Mouse (Mus musculus) kidney, postnatal 36 days (tissue): ENCODE measurements at regions not wholly inside any gene's neighbourhood (a gene's known extent, or its start where the extent isn't known, plus 50 kb on each side); places are given as distances from the start of the nearest gene placed in this dataset.

Source experiments
- DNase-seq, 2 experiments: peaks; one replicate each; pipeline ENCODE4 v3.0.0; 2021 to 2022; ENCODE audit warnings: mixed read lengths in 2 of 2

DNA sequence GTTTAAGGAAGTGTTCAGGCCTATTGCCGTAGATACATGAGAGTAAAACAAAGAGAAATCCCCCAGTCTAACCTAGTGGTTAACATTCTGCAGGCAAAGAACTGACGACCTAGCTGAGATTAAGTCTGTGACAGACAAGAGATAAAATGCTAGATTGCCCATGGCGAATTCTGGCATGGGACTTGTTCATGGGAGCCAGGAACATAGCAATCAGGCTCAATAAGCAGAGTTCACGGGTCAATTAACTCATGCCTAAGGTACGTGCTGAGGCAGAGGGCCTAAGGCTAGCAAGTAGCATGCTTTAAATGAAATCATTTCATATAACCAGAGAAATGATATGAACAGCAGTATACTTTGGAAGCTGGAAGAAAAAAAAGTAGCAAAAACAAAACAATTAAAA lies 1119.2 kb upstream of the Adgrl2 start:
- no peak for DNase-seq

GRCm38 (mm10) chr3:150112231-150112630 lies 1121.9 kb upstream of the Adgrl2 start:
- DNase-seq: no peak

GRCm38 (mm10) chr3:150119866-150120265 lies 1129.5 kb upstream of the Adgrl2 start:
- DNase-seq: no peak

GRCm38 (mm10) chr3:150146635-150147034 lies 1156.3 kb upstream of the Adgrl2 start:
- no peak for DNase-seq

- peak; percentile 33 to 60 for DNase-seq
Measured at GRCm38 (mm10) chr3:150151152-150151822, 1160.9 kb upstream of the Adgrl2 start.

DNA sequence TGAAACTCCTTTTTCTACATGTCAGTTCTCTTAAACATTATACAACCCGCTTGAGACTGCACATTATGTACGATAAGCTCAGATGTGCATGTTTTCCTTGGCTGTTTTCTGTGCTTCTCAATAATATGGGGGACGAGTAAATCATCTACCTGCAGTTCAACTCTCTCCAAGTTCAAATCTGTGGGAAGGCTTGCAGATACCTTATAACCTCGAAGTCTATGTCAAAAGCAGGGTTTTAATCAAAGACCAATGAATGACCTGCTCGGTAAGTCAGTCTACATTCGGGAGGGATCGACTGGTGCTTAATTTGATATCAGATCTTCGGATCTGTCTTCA lies 1161.4 kb upstream of the Adgrl2 start:
- DNase-seq: no peak

GRCm38 (mm10) chr3:150152893-150153292 lies 1162.5 kb upstream of the Adgrl2 start:
- DNase-seq: no peak

DNA sequence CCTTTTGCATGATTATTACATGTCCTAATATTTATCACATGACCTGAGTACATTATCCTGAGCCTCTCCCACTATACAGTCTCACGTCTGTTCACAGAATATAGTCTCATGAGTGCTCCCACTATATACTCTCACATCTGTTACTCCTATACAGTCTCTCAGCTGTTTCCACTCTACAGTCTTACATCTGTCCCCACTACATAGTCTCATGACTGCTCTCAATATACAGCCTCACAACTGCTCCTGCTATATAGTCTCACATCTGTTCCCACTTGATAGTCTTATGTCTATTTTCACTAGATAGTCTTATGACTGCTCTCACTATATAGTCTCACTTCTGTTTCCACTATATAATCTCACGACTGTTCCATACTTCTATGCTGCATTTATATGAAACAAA lies 1195.5 kb upstream of the Adgrl2 start:
- no peak for DNase-seq

- no peak for DNase-seq
Measured at GRCm38 (mm10) chr3:150193132-150193531, 1202.8 kb upstream of the Adgrl2 start.

- no peak for DNase-seq
Measured at GRCm38 (mm10) chr3:150198492-150198891, 1208.1 kb upstream of the Adgrl2 start.

DNA sequence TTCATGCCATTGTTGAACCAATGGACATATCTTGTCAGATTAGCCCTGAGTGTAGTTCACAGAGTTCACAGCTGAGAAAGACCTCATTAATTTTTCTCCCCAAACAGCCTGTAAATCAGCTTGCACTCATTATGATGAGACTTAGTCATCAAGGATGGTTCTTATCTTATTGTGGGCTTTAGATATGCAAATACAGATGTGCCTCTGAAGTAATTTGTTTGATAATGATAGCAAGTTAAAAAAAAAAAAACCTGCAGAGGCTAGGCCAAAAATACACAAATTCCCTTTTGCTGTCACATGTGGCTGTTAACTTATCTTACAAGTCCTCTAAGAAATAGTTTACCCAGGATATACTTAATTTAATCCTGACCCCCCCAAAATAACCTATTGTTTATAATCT lies 1215.5 kb upstream of the Adgrl2 start:
- DNase-seq: no peak

DNA sequence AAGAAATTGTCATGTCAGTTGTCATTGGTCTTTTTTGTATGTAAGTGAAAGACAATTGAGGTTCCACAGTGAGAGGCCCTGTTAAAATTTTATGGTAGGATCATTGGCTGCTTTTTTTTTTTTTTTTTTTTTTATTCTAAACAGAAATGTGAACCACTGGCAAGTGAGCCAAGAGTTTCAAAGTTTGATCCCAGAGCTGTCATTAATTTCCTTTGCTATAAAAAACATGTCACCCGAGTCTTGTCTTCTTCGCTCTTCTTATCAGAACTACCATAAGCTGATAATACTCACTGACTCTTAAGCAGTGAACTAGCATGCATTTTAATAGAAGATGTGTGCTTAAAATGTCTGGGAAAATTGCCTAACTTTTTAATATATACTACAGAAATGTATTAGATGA lies 1204.4 kb upstream of the Adgrl4 start:
- DNase-seq: no peak

DNA sequence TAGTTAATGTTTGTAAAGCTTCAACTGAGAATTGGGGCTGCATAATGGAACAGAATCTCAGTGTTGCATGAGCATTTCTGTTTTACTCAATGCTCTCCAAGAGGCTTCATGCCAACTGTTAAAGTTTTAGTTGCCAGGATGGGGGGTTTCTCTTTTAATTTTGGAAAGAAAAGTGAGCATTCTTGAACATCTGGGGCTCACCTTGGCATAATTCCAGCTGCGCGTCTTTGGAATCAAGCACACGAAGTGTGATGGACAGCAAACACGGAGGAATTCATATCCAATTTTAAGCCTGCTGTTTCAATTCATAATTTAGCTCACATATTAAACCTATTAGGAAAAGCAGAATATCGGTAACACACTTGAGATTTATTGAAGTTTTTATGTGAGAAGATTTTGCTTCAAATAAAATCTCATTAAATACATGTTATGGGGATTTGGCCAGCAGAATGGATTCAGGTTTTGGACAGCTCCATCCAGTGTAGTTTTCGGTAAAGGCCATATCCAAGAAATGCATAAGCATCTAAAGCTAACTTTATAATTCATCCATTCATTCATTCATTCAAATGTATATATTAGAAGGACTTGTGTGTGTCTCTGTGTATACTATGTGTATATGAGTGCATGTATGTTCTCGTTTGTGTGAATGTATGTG lies 1200.6 kb upstream of the Adgrl4 start:
- no peak for DNase-seq

GRCm38 (mm10) chr3:150275038-150275437 lies 1162.6 kb upstream of the Adgrl4 start:
- DNase-seq: no peak

DNA sequence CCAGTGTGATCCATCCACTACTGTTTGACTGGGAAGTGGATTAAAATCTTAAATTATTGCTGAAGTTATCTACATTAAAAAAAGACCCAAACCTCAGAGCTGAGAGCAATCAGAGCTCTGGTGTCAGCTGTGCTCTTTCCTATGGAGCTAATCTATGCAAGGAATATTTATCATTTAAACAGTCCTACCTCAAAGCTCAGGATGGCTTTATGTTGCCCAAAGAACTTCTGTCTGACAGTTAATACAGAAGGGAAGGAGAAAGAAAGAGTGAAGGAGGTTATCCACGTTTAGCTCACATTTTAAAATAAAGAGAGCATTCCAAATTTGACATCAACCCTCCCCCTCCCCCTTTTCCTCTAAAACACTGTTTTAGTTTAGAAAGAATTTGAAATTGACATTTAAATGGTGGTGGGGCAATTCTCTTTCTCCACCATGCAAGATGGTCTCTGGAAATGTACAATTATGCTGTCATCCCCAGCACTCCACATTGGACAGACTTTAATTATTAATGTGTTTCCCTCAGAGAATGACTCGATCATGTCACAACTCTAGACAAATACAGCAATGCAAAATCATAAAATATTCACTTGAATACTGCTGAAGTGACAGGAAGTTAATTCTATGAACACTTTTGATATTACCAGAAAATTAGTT lies 1141.5 kb upstream of the Adgrl4 start:
- no peak for DNase-seq

DNA sequence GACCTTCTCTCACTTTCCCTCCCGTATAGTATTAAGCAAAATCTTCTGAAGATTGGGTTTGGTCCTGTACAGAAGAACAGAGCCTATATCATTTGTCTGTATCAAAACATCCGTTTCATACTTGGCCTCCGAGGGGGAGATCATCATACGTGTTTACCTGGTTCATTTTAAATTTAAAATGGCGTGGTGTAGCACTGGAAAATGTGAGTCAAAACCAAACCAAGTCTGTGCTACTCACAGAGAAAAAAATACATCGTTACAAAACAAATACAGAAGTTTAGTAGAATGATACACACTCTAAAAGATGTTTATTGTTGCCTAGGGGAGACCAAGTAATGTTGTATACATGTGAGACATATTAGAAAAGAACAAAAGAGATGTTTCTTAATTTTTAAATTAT lies 1108.9 kb upstream of the Adgrl4 start:
- no peak for DNase-seq

DNA sequence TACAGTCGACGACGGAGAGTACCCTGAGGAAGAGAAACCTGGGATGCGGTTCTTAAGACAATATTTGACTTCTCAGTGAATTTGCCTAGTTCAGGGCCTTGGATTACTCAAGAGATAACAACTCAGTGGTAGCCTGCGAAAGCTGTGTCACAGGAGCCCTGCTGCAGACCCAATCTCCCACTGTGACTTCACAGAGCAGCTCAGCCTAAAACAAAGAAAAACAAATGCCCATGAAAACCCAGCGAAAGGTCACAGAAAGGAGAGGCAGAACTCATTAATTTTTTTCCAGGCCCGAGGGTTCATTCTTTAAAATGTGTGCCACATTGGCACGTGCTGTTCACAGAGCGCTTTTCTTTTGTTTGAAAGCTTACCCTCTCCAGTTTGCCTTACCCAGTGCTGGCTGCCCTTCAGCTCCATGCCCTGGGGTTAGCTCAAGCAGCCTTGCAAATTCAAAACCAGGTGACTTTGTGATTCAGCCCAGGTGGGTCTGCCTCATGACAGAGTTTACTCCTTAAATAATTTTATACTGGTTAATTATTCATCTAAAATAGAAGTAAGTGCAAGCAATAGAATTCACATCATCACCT lies 1085.5 kb upstream of the Adgrl4 start:
- DNase-seq: peak; percentile 60 to 69

- no peak for DNase-seq
Measured at GRCm38 (mm10) chr3:150365766-150366165, 1071.9 kb upstream of the Adgrl4 start.

- DNase-seq: peak; percentile 55 to 80
Measured at GRCm38 (mm10) chr3:150384996-150385627, 1052.6 kb upstream of the Adgrl4 start.

GRCm38 (mm10) chr3:150401694-150402301 lies 1035.9 kb upstream of the Adgrl4 start:
- no peak for DNase-seq

GRCm38 (mm10) chr3:150406086-150406485 lies 1031.6 kb upstream of the Adgrl4 start:
- no peak for DNase-seq

- DNase-seq: no peak
Measured at GRCm38 (mm10) chr3:150415277-150415676, 1022.4 kb upstream of the Adgrl4 start.

- no peak for DNase-seq
Measured at GRCm38 (mm10) chr3:150416447-150416846, 1021.2 kb upstream of the Adgrl4 start.
